Mouse (Mus musculus) heart, embryonic 12.5 days (tissue): Measurements from ENCODE around the gene Pik3cb. TPM values are rescaled to one million over a fixed set of nuclear protein-coding genes. Genes with fewer than 3 reads are reported as not detected.
A peak's percentile ranks its signal among the peaks of the same experiment; 100 is the strongest.

Experiments used
- ATAC-seq: fragments of 200-750 bp; cut with Nextera tagmentation; 2 replicates; pipeline ENCODE4 v1.8.0; 2017; ENCODE audit warnings: moderate TSS enrichment, moderate library complexity; ENCODE audit not compliant: insufficient number of reproducible peaks, low FRiP score
- H3K27ac ChIP-seq: fragments of 300-500 bp; sonication (generic); 2 replicates; pipeline ENCODE4 v1.5.1; 2016; ENCODE audit warnings: mild to moderate bottlenecking, moderate library complexity; ENCODE audit not compliant: poor library complexity, severe bottlenecking
- H3K27me3 ChIP-seq: fragments of 300-500 bp; sonication (generic); replicated peaks from 2 replicates; pipeline ENCODE4 v1.6.1; 2016; ENCODE audit warnings: mild to moderate bottlenecking, moderate library complexity
- H3K36me3 ChIP-seq: fragments of 300-500 bp; sonication (generic); 2 replicates; pipeline ENCODE4 v1.6.1; 2016; ENCODE audit warnings: mild to moderate bottlenecking, moderate library complexity
- H3K4me1 ChIP-seq: fragments of 300-500 bp; sonication (generic); replicated peaks from 2 replicates; pipeline ENCODE4 v1.6.1; 2016; ENCODE audit warnings: mild to moderate bottlenecking
- H3K4me2 ChIP-seq: fragments of 300-500 bp; sonication (generic); 2 replicates; pipeline ENCODE4 v1.6.1; 2016; ENCODE audit warnings: mild to moderate bottlenecking, moderate library complexity
- H3K4me3 ChIP-seq: fragments of 300-500 bp; sonication (generic); 2 replicates; pipeline ENCODE4 v1.5.1; 2016; ENCODE audit warnings: mild to moderate bottlenecking
- H3K9ac ChIP-seq: fragments of 300-500 bp; sonication (generic); 2 replicates; pipeline ENCODE4 v1.6.1; 2016; ENCODE audit warnings: mild to moderate bottlenecking, moderate library complexity
- H3K9me3 ChIP-seq: fragments of 300-500 bp; sonication (generic); replicated peaks from 2 replicates; pipeline ENCODE4 v1.6.1; 2016; ENCODE audit warnings: mild to moderate bottlenecking, moderate library complexity
- WGBS: fragments of 180-500 bp; shearing (Covaris S2); methylation state at CpG from one replicate; pipeline ENCODE4 v1.1.7; 2016; 5-methylcytosine and 5-hydroxymethylcytosine counted together
- polyA plus RNA-seq: library from polyadenylated mRNA; unstranded; fragments of >200 nt; fragmentation: Nextera tagmentation; extraction: Ambion mirVana; gene quantifications from 2 replicates; pipeline ENCODE4 v1.2.1, GENCODE M21; 2016

Gene Pik3cb
- polyA plus RNA-seq, 1 experiment from 2014 or later: 2.5 TPM

DNA sequence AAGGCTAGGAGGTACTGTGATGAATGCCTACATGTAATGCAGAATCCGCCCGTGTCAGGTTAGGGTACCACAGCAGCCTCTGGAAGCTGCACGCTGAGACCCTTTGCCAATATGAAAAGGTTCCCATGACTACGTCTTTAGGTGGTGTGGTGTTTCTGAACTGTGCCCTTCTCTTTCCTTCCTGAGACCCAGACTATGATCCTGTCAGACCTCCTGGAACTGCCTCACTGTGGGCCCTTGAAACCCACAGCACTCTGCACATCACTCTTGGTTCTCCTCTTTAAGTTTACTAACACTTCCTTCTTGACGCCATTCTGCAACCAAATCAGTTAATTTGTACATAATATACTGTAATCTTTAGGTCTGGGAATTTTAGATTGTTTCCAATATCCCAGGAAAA lies 58.7 kb downstream of the Pik3cb start:
- H3K27ac ChIP-seq: no peak overlapping the region
- H3K4me3 ChIP-seq: no peak overlapping the region
- no peaks in the 10 kb centered on the region for H3K27me3 ChIP-seq
- no peak for ATAC-seq
- no peak overlapping the region for H3K4me2 ChIP-seq
- no peaks in the 10 kb centered on the region for H3K9me3 ChIP-seq
- no peaks in the 10 kb centered on the region for H3K4me1 ChIP-seq
- no peak overlapping the region for H3K9ac ChIP-seq
- WGBS: 88% methylated on average over 5 of the region's 5 CpGs
- H3K36me3 ChIP-seq: peaks cover 7% of the 10 kb centered on the region; the same call in 1 of the 2 replicates

- Histone ChIP-seq H3K9ac (no peak overlapping the region), H3K9me3 (no peaks in the 10 kb centered on the region), H3K4me2 (no peak overlapping the region), H3K4me3 (no peak overlapping the region), H3K4me1 (no peaks in the 10 kb centered on the region), H3K27ac (no peak overlapping the region), H3K27me3 (no peaks in the 10 kb centered on the region), H3K36me3 (peaks cover 7% of the 10 kb centered on the region; the same call in 1 of the 2 replicates)
- WGBS: 76% methylated on average over 3 of the region's 3 CpGs
- no peak for ATAC-seq
These were observed 59.1 kb downstream of the Pik3cb start for GRCm38 (mm10) chr9:99081308-99081707.

- Histone ChIP-seq H3K27me3 (no peaks in the 10 kb centered on the region), H3K4me1 (no peaks in the 10 kb centered on the region), H3K9me3 (no peaks in the 10 kb centered on the region), H3K4me3 (no peak overlapping the region), H3K36me3 (peaks cover 7% of the 10 kb centered on the region; the same call in 1 of the 2 replicates), H3K4me2 (no peak overlapping the region), H3K27ac (no peak overlapping the region), H3K9ac (no peak overlapping the region)
- ATAC-seq: no peak
- WGBS: 96% methylated on average over 2 of the region's 2 CpGs
These were observed 59.8 kb downstream of the Pik3cb start for GRCm38 (mm10) chr9:99080657-99081056.

DNA sequence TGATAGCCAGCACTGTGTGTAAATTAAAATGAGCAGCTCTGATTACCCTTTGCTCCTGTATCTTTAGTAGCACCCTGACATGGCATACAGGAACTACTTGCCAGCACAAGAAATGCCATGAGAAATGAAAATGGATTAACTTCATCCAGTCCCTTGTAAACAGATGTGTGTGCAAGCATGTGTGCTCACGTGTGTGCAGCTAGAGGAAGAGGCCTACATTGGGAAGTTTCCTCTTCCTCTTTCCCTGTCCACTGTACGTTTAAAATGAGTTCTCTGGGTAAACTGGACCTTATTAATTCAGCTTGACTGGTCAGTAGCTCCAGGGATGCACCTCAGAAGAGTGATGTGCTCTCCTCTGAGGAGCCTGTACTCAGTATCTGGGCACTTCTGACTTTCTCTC lies 66.0 kb downstream of the Pik3cb start:
- Histone ChIP-seq H3K4me1 (no peaks in the 10 kb centered on the region), H3K27me3 (no peaks in the 10 kb centered on the region), H3K9me3 (no peaks in the 10 kb centered on the region), H3K27ac (no peak overlapping the region), H3K36me3 (peaks cover 16% of the 10 kb centered on the region), H3K9ac (no peak overlapping the region), H3K4me2 (no peak overlapping the region), H3K4me3 (no peak overlapping the region)
- ATAC-seq: no peak
- 72% methylated on average over 2 of the region's 2 CpGs for WGBS

DNA sequence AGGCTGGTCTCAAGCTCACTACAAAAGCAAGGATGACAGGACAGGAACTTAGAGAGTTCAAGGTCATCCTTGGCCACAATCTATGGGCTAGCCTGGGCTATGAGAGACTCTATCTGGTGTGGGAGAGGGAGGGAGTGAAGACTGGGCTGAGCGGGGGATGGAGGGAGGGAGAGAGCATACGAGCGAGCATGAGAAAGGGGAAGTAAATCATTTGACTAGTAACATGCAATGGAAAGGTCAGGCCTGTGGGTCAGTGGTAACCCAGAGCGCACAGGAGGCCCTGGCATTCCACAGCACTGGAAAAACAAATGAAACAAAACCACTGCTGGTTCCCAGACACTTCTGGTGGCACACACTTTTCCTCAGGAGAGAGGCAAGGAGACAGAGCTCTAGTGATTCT lies 67.9 kb downstream of the Pik3cb start:
- no peaks in the 10 kb centered on the region for H3K9me3 ChIP-seq
- no peaks in the 10 kb centered on the region for H3K4me1 ChIP-seq
- no peak for ATAC-seq
- no peaks in the 10 kb centered on the region for H3K27me3 ChIP-seq
- H3K9ac ChIP-seq: no peak overlapping the region
- no peak overlapping the region for H3K27ac ChIP-seq
- H3K4me2 ChIP-seq: no peak overlapping the region
- peaks cover 18% of the 10 kb centered on the region for H3K36me3 ChIP-seq
- no peak overlapping the region for H3K4me3 ChIP-seq
- WGBS: 85% methylated on average over 4 of the region's 4 CpGs

DNA sequence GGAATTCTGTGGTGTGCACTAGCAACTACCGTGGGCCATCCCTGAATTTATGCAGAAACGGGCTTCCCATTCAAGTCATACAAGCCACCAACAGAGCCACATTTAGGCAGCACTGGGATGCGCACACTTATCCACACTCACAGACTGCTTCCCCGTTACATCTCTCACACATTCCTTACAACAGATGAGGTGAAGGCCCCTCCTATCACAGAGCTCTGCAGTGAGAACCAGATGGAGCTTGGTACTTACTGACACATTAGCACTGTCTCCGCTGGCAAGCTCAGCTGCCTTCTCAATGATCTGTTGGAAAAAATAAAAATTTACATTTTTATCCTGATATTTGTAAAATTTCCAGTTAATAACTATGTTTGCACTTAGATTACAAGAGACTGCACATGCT lies 75.1 kb downstream of the Pik3cb start:
- Histone ChIP-seq H3K4me1 (no peaks in the 10 kb centered on the region), H3K27ac (no peak overlapping the region), H3K4me2 (no peak overlapping the region), H3K36me3 (peaks cover 20% of the 10 kb centered on the region), H3K4me3 (no peak overlapping the region), H3K9me3 (no peaks in the 10 kb centered on the region), H3K27me3 (no peaks in the 10 kb centered on the region), H3K9ac (no peak overlapping the region)
- ATAC-seq: no peak
- WGBS: 58% methylated on average over 5 of the region's 5 CpGs

GRCm38 (mm10) chr9:99064216-99064615 lies 76.2 kb downstream of the Pik3cb start:
- no peak for ATAC-seq
- no peak overlapping the region for H3K4me3 ChIP-seq
- no peaks in the 10 kb centered on the region for H3K9me3 ChIP-seq
- H3K4me1 ChIP-seq: no peaks in the 10 kb centered on the region
- H3K27ac ChIP-seq: no peak overlapping the region
- 52% methylated on average over 2 of the region's 2 CpGs for WGBS
- H3K4me2 ChIP-seq: no peak overlapping the region
- peaks cover 16% of the 10 kb centered on the region for H3K36me3 ChIP-seq
- no peaks in the 10 kb centered on the region for H3K27me3 ChIP-seq
- no peak overlapping the region for H3K9ac ChIP-seq

GRCm38 (mm10) chr9:99062544-99062943 lies 77.9 kb downstream of the Pik3cb start:
- 36% methylated on average over 7 of the region's 7 CpGs for WGBS
- Histone ChIP-seq H3K4me3 (no peak overlapping the region), H3K9me3 (no peaks in the 10 kb centered on the region), H3K36me3 (peaks cover 13% of the 10 kb centered on the region), H3K9ac (no peak overlapping the region), H3K4me2 (no peak overlapping the region), H3K4me1 (no peaks in the 10 kb centered on the region), H3K27me3 (no peaks in the 10 kb centered on the region), H3K27ac (no peak overlapping the region)
- 0 out of 2 replicates have a peak, but pooled peaks have one; percentile 61 for ATAC-seq

DNA sequence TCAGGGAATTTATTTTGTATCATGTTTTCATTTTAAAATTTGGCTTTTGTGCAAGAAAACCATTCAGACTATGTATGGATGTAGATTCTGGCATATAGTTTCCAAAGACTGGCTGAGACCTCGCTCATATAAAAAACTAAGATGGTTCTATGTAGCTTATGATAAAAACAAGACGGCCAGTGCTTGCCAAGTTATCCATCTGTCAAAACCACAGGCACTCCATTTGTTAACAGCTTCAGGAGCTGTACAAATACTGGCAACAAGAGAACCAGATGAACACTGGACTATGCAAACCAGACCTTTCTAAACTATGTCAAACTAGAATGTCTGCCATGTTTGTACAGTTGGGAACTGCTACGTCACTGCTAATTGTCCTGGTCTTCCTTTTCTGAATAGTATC lies 82.7 kb downstream of the Pik3cb start:
- H3K27ac ChIP-seq: no peak overlapping the region
- H3K4me2 ChIP-seq: no peak overlapping the region
- no peaks in the 10 kb centered on the region for H3K27me3 ChIP-seq
- ATAC-seq: no peak
- 0 out of 2 replicates have a peak, but pooled peaks cover 4% of the 10 kb centered on the region for H3K4me1 ChIP-seq
- no peak overlapping the region for H3K4me3 ChIP-seq
- H3K9me3 ChIP-seq: no peaks in the 10 kb centered on the region
- no peak overlapping the region for H3K9ac ChIP-seq
- 80% methylated on average over 3 of the region's 3 CpGs for WGBS
- H3K36me3 ChIP-seq: peaks cover 10% of the 10 kb centered on the region; the same call in 1 of the 2 replicates

GRCm38 (mm10) chr9:99049760-99050159 lies 90.7 kb downstream of the Pik3cb start:
- no peak overlapping the region for H3K4me2 ChIP-seq
- H3K27ac ChIP-seq: peak overlapping the region; percentile 1; the same call in 1 of the 2 replicates
- H3K36me3 ChIP-seq: peaks cover 5% of the 10 kb centered on the region; the same call in 1 of the 2 replicates
- H3K27me3 ChIP-seq: no peaks in the 10 kb centered on the region
- no peaks in the 10 kb centered on the region for H3K9me3 ChIP-seq
- 40% methylated on average over 6 of the region's 6 CpGs for WGBS
- no peak overlapping the region for H3K4me3 ChIP-seq
- H3K4me1 ChIP-seq: peaks cover 20% of the 10 kb centered on the region
- H3K9ac ChIP-seq: no peak overlapping the region
- no peak for ATAC-seq

DNA sequence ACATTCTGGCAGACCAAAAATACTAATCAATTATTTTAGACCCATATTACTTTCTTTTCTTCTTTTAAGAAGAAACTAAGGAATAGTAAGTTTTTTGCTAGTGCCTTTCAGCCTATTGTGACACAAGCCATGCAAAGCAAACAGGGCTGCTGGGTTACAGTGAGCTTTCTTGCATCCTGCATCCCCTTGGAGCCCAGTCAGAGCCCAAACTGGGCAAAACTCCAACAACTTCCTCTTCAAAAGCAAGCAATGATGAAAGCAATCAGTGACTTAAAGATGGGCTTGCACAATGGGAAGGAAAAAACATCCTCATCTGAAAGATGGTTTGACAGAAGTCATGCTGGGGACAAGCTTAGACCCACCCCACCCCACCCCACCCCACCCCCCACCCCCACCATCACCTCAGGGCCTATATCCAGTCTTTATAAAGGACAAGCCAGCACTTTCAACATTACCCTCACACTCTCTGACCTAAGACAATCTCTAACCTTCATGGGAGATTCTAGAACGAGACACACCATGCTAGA lies 91.6 kb downstream of the Pik3cb start:
- H3K9ac ChIP-seq: no peak overlapping the region
- no peak overlapping the region for H3K4me3 ChIP-seq
- H3K9me3 ChIP-seq: no peaks in the 10 kb centered on the region
- H3K27me3 ChIP-seq: no peaks in the 10 kb centered on the region
- H3K4me1 ChIP-seq: peaks cover 17% of the 10 kb centered on the region
- no peak overlapping the region for H3K27ac ChIP-seq
- H3K4me2 ChIP-seq: no peak overlapping the region
- H3K36me3 ChIP-seq: peaks cover 10% of the 10 kb centered on the region
- ATAC-seq: 0 out of 2 replicates have a peak, but pooled peaks have one; percentile 15
- WGBS: 80% methylated on average over 1 of the region's 1 CpGs

- WGBS: 87% methylated on average over 8 of the region's 8 CpGs
- no peak overlapping the region for H3K4me2 ChIP-seq
- no peaks in the 10 kb centered on the region for H3K9me3 ChIP-seq
- no peak overlapping the region for H3K27ac ChIP-seq
- ATAC-seq: no peak
- H3K36me3 ChIP-seq: peaks cover 21% of the 10 kb centered on the region
- no peak overlapping the region for H3K4me3 ChIP-seq
- H3K27me3 ChIP-seq: no peaks in the 10 kb centered on the region
- no peak overlapping the region for H3K9ac ChIP-seq
- peaks cover 11% of the 10 kb centered on the region for H3K4me1 ChIP-seq
These were observed 95.7 kb downstream of the Pik3cb start for GRCm38 (mm10) chr9:99044761-99045160.
